Mouse (Mus musculus): ENCODE data around the gene Dnajb12. TPM values are rescaled to one million over a fixed set of nuclear protein-coding genes. Genes with fewer than 3 reads are reported as not detected.

Dnajb12 gene
- polyA plus RNA-seq, 1 experiment from 2014 or later, result 31.3 TPM

GRCm38 (mm10) chr10:59846416-59846815, 32.9 kb upstream of the Dnajb12 start:
- Histone ChIP-seq H3K36me3 (ENCODE audit: control insufficient read depth, insufficient read depth, low read length) (no peaks in the 10 kb centered on the region), H3K4me2 (no peak overlapping the region), H3K9ac (ENCODE audit: low read depth, low read length) (no peak overlapping the region), H3K27me3 (ENCODE audit: control insufficient read depth, insufficient read depth, low read length) (no peaks in the 10 kb centered on the region), H3K4me3 (ENCODE audit: low read depth, low read length) (no peak overlapping the region), H3K9me3 (replicated peaks; ENCODE audit: control insufficient read depth, low read length) (no peaks in the 10 kb centered on the region), H3K4me1 (ENCODE audit: control insufficient read depth, insufficient read depth, low read length) (peaks cover 4% of the 10 kb centered on the region; the same call in 1 of the 2 replicates), H3K27ac (ENCODE audit: low read depth, low read length) (no peak overlapping the region)
- ATAC-seq (replicated peaks; ENCODE audit: insufficient number of reproducible peaks, low FRiP score, low TSS enrichment), result no peak
- 74% methylated on average over 6 of the region's 6 CpGs for WGBS (ENCODE audit: insufficient replicate concordance)

GRCm38 (mm10) chr10:59848079-59848877, 31.1 kb upstream of the Dnajb12 start:
- WGBS (ENCODE audit: insufficient replicate concordance), result 73% methylated on average over 11 of the region's 11 CpGs
- ATAC-seq (replicated peaks; ENCODE audit: insufficient number of reproducible peaks, low FRiP score, low TSS enrichment), result no peak
- no peaks in the 10 kb centered on the region for H3K27me3 ChIP-seq (ENCODE audit: control insufficient read depth, insufficient read depth, low read length)
- H3K36me3 ChIP-seq (ENCODE audit: control insufficient read depth, insufficient read depth, low read length), result no peaks in the 10 kb centered on the region
- no peak overlapping the region for H3K4me3 ChIP-seq (ENCODE audit: low read depth, low read length)
- H3K4me2 ChIP-seq, result no peak overlapping the region
- no peak overlapping the region for H3K27ac ChIP-seq (ENCODE audit: low read depth, low read length)
- H3K4me1 ChIP-seq (ENCODE audit: control insufficient read depth, insufficient read depth, low read length), result peaks cover 4% of the 10 kb centered on the region; the same call in 1 of the 2 replicates
- H3K9me3 ChIP-seq (replicated peaks; ENCODE audit: control insufficient read depth, low read length), result no peaks in the 10 kb centered on the region
- no peak overlapping the region for H3K9ac ChIP-seq (ENCODE audit: low read depth, low read length)

GRCm38 (mm10) chr10:59848953-59849352, 30.4 kb upstream of the Dnajb12 start:
- Histone ChIP-seq H3K27me3 (ENCODE audit: control insufficient read depth, insufficient read depth, low read length) (no peaks in the 10 kb centered on the region), H3K9me3 (replicated peaks; ENCODE audit: control insufficient read depth, low read length) (no peaks in the 10 kb centered on the region), H3K27ac (ENCODE audit: low read depth, low read length) (no peak overlapping the region), H3K4me2 (no peak overlapping the region), H3K36me3 (ENCODE audit: control insufficient read depth, insufficient read depth, low read length) (no peaks in the 10 kb centered on the region), H3K4me1 (ENCODE audit: control insufficient read depth, insufficient read depth, low read length) (peaks cover 4% of the 10 kb centered on the region; the same call in 1 of the 2 replicates), H3K9ac (ENCODE audit: low read depth, low read length) (no peak overlapping the region), H3K4me3 (ENCODE audit: low read depth, low read length) (no peak overlapping the region)
- ATAC-seq (replicated peaks; ENCODE audit: insufficient number of reproducible peaks, low FRiP score, low TSS enrichment), result 0 out of 2 replicates have a peak, but pooled peaks have one; percentile 35
- 51% methylated on average over 9 of the region's 9 CpGs for WGBS (ENCODE audit: insufficient replicate concordance)

- no peaks in the 10 kb centered on the region for H3K36me3 ChIP-seq (ENCODE audit: control insufficient read depth, insufficient read depth, low read length)
- H3K4me1 ChIP-seq (ENCODE audit: control insufficient read depth, insufficient read depth, low read length), result peaks cover 4% of the 10 kb centered on the region; the same call in 1 of the 2 replicates
- ATAC-seq (replicated peaks; ENCODE audit: insufficient number of reproducible peaks, low FRiP score, low TSS enrichment), result no peak
- H3K9ac ChIP-seq (ENCODE audit: low read depth, low read length), result no peak overlapping the region
- no peak overlapping the region for H3K4me2 ChIP-seq
- no peaks in the 10 kb centered on the region for H3K27me3 ChIP-seq (ENCODE audit: control insufficient read depth, insufficient read depth, low read length)
- H3K27ac ChIP-seq (ENCODE audit: low read depth, low read length), result no peak overlapping the region
- H3K4me3 ChIP-seq (ENCODE audit: low read depth, low read length), result no peak overlapping the region
- WGBS (ENCODE audit: insufficient replicate concordance), result 78% methylated on average over 7 of the region's 7 CpGs
- no peaks in the 10 kb centered on the region for H3K9me3 ChIP-seq (replicated peaks; ENCODE audit: control insufficient read depth, low read length)
These were observed 30.0 kb upstream of the Dnajb12 start for GRCm38 (mm10) chr10:59849371-59849770.

DNA sequence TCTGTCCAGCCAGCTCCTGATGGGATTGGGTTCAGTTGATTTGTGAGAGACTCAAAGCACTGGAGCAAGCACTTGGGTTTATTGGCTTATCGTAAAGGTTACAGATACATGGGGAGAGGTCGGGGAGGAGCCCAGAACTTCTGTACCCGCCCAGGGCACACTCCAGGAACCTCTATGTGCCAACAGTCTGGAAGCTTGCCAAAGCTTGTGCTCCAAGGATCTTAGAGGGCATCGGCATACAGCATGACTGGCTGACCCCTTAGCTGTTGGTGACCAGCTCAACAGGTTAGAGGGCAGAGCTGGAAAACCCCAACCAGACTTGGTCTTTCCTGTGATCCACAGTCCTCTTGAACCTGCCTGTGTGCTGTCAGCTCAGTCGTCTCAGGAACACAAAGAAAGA, 22.2 kb upstream of the Dnajb12 start:
- no peaks in the 10 kb centered on the region for H3K9me3 ChIP-seq (replicated peaks; ENCODE audit: control insufficient read depth, low read length)
- WGBS (ENCODE audit: insufficient replicate concordance), result 87% methylated on average over 5 of the region's 5 CpGs
- H3K4me3 ChIP-seq (ENCODE audit: low read depth, low read length), result no peak overlapping the region
- H3K27ac ChIP-seq (ENCODE audit: low read depth, low read length), result no peak overlapping the region
- no peaks in the 10 kb centered on the region; the same call in 1 of the 2 replicates for H3K36me3 ChIP-seq (ENCODE audit: control insufficient read depth, insufficient read depth, low read length)
- no peak overlapping the region for H3K4me2 ChIP-seq
- no peaks in the 10 kb centered on the region for H3K27me3 ChIP-seq (ENCODE audit: control insufficient read depth, insufficient read depth, low read length)
- ATAC-seq (replicated peaks; ENCODE audit: insufficient number of reproducible peaks, low FRiP score, low TSS enrichment), result no peak
- no peak overlapping the region for H3K9ac ChIP-seq (ENCODE audit: low read depth, low read length)
- no peaks in the 10 kb centered on the region for H3K4me1 ChIP-seq (ENCODE audit: control insufficient read depth, insufficient read depth, low read length)

- Histone ChIP-seq H3K9ac (ENCODE audit: low read depth, low read length) (no peak overlapping the region), H3K9me3 (replicated peaks; ENCODE audit: control insufficient read depth, low read length) (no peaks in the 10 kb centered on the region), H3K4me3 (ENCODE audit: low read depth, low read length) (no peak overlapping the region), H3K27me3 (ENCODE audit: control insufficient read depth, insufficient read depth, low read length) (no peaks in the 10 kb centered on the region), H3K36me3 (ENCODE audit: control insufficient read depth, insufficient read depth, low read length) (no peaks in the 10 kb centered on the region; the same call in 1 of the 2 replicates), H3K27ac (ENCODE audit: low read depth, low read length) (no peak overlapping the region), H3K4me1 (ENCODE audit: control insufficient read depth, insufficient read depth, low read length) (peaks cover 11% of the 10 kb centered on the region; the same call in 1 of the 2 replicates), H3K4me2 (no peak overlapping the region)
- no peak for ATAC-seq (replicated peaks; ENCODE audit: insufficient number of reproducible peaks, low FRiP score, low TSS enrichment)
- 72% methylated on average over 9 of the region's 9 CpGs for WGBS (ENCODE audit: insufficient replicate concordance)
These were observed 18.7 kb upstream of the Dnajb12 start for GRCm38 (mm10) chr10:59860684-59861083.

GRCm38 (mm10) chr10:59861201-59861600, 18.2 kb upstream of the Dnajb12 start:
- no peaks in the 10 kb centered on the region for H3K9me3 ChIP-seq (replicated peaks; ENCODE audit: control insufficient read depth, low read length)
- WGBS (ENCODE audit: insufficient replicate concordance), result 79% methylated on average over 10 of the region's 10 CpGs
- no peak for ATAC-seq (replicated peaks; ENCODE audit: insufficient number of reproducible peaks, low FRiP score, low TSS enrichment)
- no peak overlapping the region for H3K4me2 ChIP-seq
- H3K36me3 ChIP-seq (ENCODE audit: control insufficient read depth, insufficient read depth, low read length), result no peaks in the 10 kb centered on the region; the same call in 1 of the 2 replicates
- no peaks in the 10 kb centered on the region for H3K27me3 ChIP-seq (ENCODE audit: control insufficient read depth, insufficient read depth, low read length)
- H3K27ac ChIP-seq (ENCODE audit: low read depth, low read length), result no peak overlapping the region
- no peak overlapping the region for H3K9ac ChIP-seq (ENCODE audit: low read depth, low read length)
- peaks cover 11% of the 10 kb centered on the region; the same call in 1 of the 2 replicates for H3K4me1 ChIP-seq (ENCODE audit: control insufficient read depth, insufficient read depth, low read length)
- H3K4me3 ChIP-seq (ENCODE audit: low read depth, low read length), result no peak overlapping the region

GRCm38 (mm10) chr10:59862816-59863440, 16.4 kb upstream of the Dnajb12 start:
- H3K4me1 ChIP-seq (ENCODE audit: control insufficient read depth, insufficient read depth, low read length), result peaks cover 11% of the 10 kb centered on the region; the same call in 1 of the 2 replicates
- no peak overlapping the region for H3K27ac ChIP-seq (ENCODE audit: low read depth, low read length)
- no peak for ATAC-seq (replicated peaks; ENCODE audit: insufficient number of reproducible peaks, low FRiP score, low TSS enrichment)
- no peak overlapping the region for H3K4me3 ChIP-seq (ENCODE audit: low read depth, low read length)
- H3K27me3 ChIP-seq (ENCODE audit: control insufficient read depth, insufficient read depth, low read length), result no peaks in the 10 kb centered on the region
- H3K9me3 ChIP-seq (replicated peaks; ENCODE audit: control insufficient read depth, low read length), result no peaks in the 10 kb centered on the region
- WGBS (ENCODE audit: insufficient replicate concordance), result 82% methylated on average over 6 of the region's 6 CpGs
- H3K9ac ChIP-seq (ENCODE audit: low read depth, low read length), result no peak overlapping the region
- H3K4me2 ChIP-seq, result no peak overlapping the region
- no peaks in the 10 kb centered on the region for H3K36me3 ChIP-seq (ENCODE audit: control insufficient read depth, insufficient read depth, low read length)

Data from heart, embryonic 11.5 days (tissue).